Mouse (Mus musculus) olfactory bulb, adult 2 months (tissue): Measurements from ENCODE around the gene Dohh.

Experiments
- CTCF ChIP-seq: fragments of 200-500 bp; IDR thresholded peaks from 2 replicates; pipeline ENCODE4 v1.5.1; 2012; ENCODE audit warnings: low read depth, mild to moderate bottlenecking, low read length, moderate library complexity; ENCODE audit not compliant: insufficient read depth
- POLR2A ChIP-seq: fragments of 200-500 bp; IDR thresholded peaks from 2 replicates; pipeline ENCODE4 v1.6.1; 2012; ENCODE audit warnings: mild to moderate bottlenecking, low read depth, low read length, moderate library complexity; ENCODE audit not compliant: insufficient read depth

DNA sequence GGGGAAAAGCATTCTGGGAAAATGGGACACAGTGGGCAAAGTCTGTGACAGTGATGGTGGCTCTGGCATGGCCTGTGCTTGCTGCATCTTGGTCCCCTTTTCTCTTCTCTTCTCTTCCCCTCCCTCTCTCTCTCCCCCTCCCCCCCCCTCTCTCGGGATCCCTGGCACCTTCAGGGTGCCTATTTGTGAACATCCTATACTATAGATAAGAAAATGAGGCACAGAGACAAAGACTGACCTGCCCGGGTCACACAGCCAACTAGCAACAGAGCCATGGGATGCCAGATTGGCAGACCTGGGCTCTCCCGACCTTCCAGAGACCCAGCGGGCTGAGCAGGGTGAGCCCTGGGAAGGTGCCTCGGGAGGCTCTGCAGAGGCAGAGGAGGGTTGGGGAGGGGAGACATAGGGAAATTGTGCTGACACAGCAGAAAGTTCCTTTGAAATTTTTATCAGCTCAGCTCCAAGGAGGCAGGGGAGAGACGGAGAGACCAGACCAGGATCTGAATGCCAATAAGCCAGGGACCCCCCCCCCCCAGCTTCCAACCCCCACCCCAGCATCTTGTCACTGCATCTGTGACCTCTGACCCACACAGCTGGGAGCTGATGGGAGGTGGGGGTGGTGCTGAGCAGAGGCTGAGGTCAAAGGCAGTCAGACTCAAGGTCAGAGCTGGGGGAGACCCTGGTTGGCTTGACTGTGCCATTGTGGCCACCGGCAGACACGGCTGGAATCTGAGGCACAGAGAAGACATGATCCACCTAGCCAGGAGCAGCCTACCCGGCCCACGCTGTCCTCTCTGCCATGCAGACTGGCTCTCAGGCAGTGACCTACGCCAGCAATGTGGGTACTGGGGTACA lies 34.2 kb downstream of the Dohh start:
- no peak for TF ChIP-seq CTCF
- TF ChIP-seq POLR2A = no peak
